Mouse (Mus musculus) MEL (cell line): ENCODE measurements around the gene Nr4a1. TPM values are rescaled to one million over a fixed set of nuclear protein-coding genes. Genes with fewer than 3 reads are reported as not detected.

Experiments used
- DNase-seq: peaks from one replicate; pipeline ENCODE4 v3.0.0; 2011; ENCODE audit warnings: low read depth, low spot score
- H3K27ac ChIP-seq: 2 replicates; pipeline ENCODE4 v1.5.1; 2012; ENCODE audit warnings: low read depth, mild to moderate bottlenecking, control low read depth, low read length, moderate library complexity; ENCODE audit not compliant: control insufficient read depth
- H3K27me3 ChIP-seq, 2 experiments: fragments of 150-350 bp in 1 of 2; sonication (generic) in 1 of 2; 2 replicates each; pipeline ENCODE4 v1.6.1; 2012; ENCODE audit warnings: low read length in 2 of 2, mild to moderate bottlenecking in 2 of 2, improper control_type of control experiment in 1 of 2, moderate library complexity in 1 of 2; ENCODE audit not compliant: insufficient read depth in 2 of 2, control insufficient read depth in 1 of 2
- H3K36me3 ChIP-seq, 2 experiments: 2 replicates each; pipeline ENCODE4 v1.6.1; 2012 to 2014; ENCODE audit warnings: low read length in 2 of 2, improper control_type of control experiment in 1 of 2, inconsistent platforms in 1 of 2, mild to moderate bottlenecking in 1 of 2; ENCODE audit not compliant: insufficient read depth in 2 of 2, control insufficient read depth in 1 of 2
- H3K4me1 ChIP-seq, 2 experiments: fragments of 150-350 bp in 1 of 2; sonication (generic) in 1 of 2; 2 replicates each; pipeline ENCODE4 v1.6.1; 2012; ENCODE audit warnings: low read length in 2 of 2, improper control_type of control experiment in 1 of 2, mild to moderate bottlenecking in 1 of 2; ENCODE audit not compliant: insufficient read depth in 2 of 2, control insufficient read depth in 1 of 2
- H3K4me3 ChIP-seq, 2 experiments: fragments of 150-350 bp in 1 of 2; sonication (generic) in 1 of 2; 2 replicates each; pipeline ENCODE4 v1.5.1; 2012; ENCODE audit warnings: low read depth in 2 of 2, low read length in 2 of 2, mild to moderate bottlenecking in 2 of 2, moderate library complexity in 2 of 2, control low read depth in 1 of 2, improper control_type of control experiment in 1 of 2; ENCODE audit not compliant: control insufficient read depth in 1 of 2, insufficient read depth in 1 of 2
- H3K79me2 ChIP-seq: 2 replicates; pipeline ENCODE4 v1.6.1; 2012; ENCODE audit warnings: mild to moderate bottlenecking, low read length, moderate library complexity; ENCODE audit not compliant: control insufficient read depth, poor library complexity, insufficient read depth
- H3K9ac ChIP-seq: 2 replicates; pipeline ENCODE4 v1.6.1; 2012; ENCODE audit warnings: low read depth, mild to moderate bottlenecking, control low read depth, low read length, moderate library complexity; ENCODE audit not compliant: control insufficient read depth, poor library complexity, severe bottlenecking
- H3K9me3 ChIP-seq: fragments of 150-350 bp; sonication (generic); replicated peaks from 2 replicates; pipeline ENCODE4 v1.6.1; 2012; ENCODE audit warnings: mild to moderate bottlenecking, low read length, improper control_type of control experiment, moderate library complexity; ENCODE audit not compliant: insufficient read depth
- CHD1 ChIP-seq: IDR thresholded peaks from 2 replicates; pipeline ENCODE4 v1.6.1; 2012; ENCODE audit warnings: low read depth, mild to moderate bottlenecking, inconsistent platforms, low read length, improper control_type of control experiment
- CHD2 ChIP-seq: IDR thresholded peaks from 2 replicates; pipeline ENCODE4 v1.6.1; 2011; ENCODE audit warnings: low read length, improper control_type of control experiment
- CTCF ChIP-seq, 3 experiments: IDR thresholded peaks in 2 of 3; conservative IDR thresholded peaks in 1 of 3; 2 replicates each; pipeline ENCODE4 v1.5.1; 2011 to 2012; ENCODE audit warnings: low read length in 3 of 3, low read depth in 2 of 3, mild to moderate bottlenecking in 2 of 3, improper control_type of control experiment in 1 of 3, inconsistent platforms in 1 of 3, mixed read lengths in 1 of 3, moderate library complexity in 1 of 3; ENCODE audit not compliant: control insufficient read depth in 1 of 3, insufficient read depth in 1 of 3, poor library complexity in 1 of 3, severe bottlenecking in 1 of 3
- EP300 ChIP-seq, 2 experiments: IDR thresholded peaks; 2 replicates each; pipeline ENCODE4 v1.6.1; 2011; ENCODE audit warnings: improper control_type of control experiment in 2 of 2, low read length in 2 of 2, low read depth in 1 of 2, mild to moderate bottlenecking in 1 of 2
- GATA1 ChIP-seq: IDR thresholded peaks from 2 replicates; pipeline ENCODE4 v1.6.1; 2011; ENCODE audit warnings: low read depth, low read length, improper control_type of control experiment
- JUND ChIP-seq: IDR thresholded peaks from 2 replicates; pipeline ENCODE4 v1.6.1; 2011; ENCODE audit warnings: low read depth, mild to moderate bottlenecking, improper control_type of control experiment, low read length
- KAT2A ChIP-seq: conservative IDR thresholded peaks from 2 replicates; pipeline ENCODE4 v1.6.1; 2012; ENCODE audit warnings: low read depth, low read length, improper control_type of control experiment, inconsistent platforms
- MEF2A ChIP-seq: IDR thresholded peaks from 2 replicates; pipeline ENCODE4 v1.6.1; 2014; ENCODE audit warnings: low read depth, mild to moderate bottlenecking, inconsistent platforms, low read length, improper control_type of control experiment; ENCODE audit not compliant: poor library complexity, insufficient replicate concordance, severe bottlenecking; ENCODE audit errors: extremely low read depth
- MYC ChIP-seq: IDR thresholded peaks from 2 replicates; pipeline ENCODE4 v1.6.1; 2011; ENCODE audit warnings: low read depth, mild to moderate bottlenecking, low read length, improper control_type of control experiment, moderate library complexity
- NRF1 ChIP-seq: IDR thresholded peaks from 2 replicates; pipeline ENCODE4 v1.6.1; 2014; ENCODE audit warnings: low read depth, mild to moderate bottlenecking, inconsistent platforms, low read length, improper control_type of control experiment, moderate library complexity; ENCODE audit not compliant: poor library complexity, insufficient read depth, severe bottlenecking
- POLR2A ChIP-seq, 2 experiments: IDR thresholded peaks; 2 replicates each; pipeline ENCODE4 v1.6.1; 2011 to 2012; ENCODE audit warnings: low read length in 2 of 2, mild to moderate bottlenecking in 2 of 2, control low read depth in 1 of 2, improper control_type of control experiment in 1 of 2, low read depth in 1 of 2, moderate library complexity in 1 of 2; ENCODE audit not compliant: control insufficient read depth in 1 of 2, insufficient read depth in 1 of 2, poor library complexity in 1 of 2
- POLR2AphosphoS5 ChIP-seq: IDR thresholded peaks from 2 replicates; pipeline ENCODE4 v1.6.1; 2012; ENCODE audit warnings: low read depth, borderline replicate concordance, mild to moderate bottlenecking, inconsistent platforms, low read length, moderate library complexity, mixed read lengths
- RCOR1 ChIP-seq: IDR thresholded peaks from 2 replicates; pipeline ENCODE4 v1.6.1; 2012; ENCODE audit warnings: low read depth, mild to moderate bottlenecking, inconsistent platforms, low read length, improper control_type of control experiment
- SIN3A ChIP-seq: IDR thresholded peaks from 2 replicates; pipeline ENCODE4 v1.6.1; 2012; ENCODE audit warnings: low read length, improper control_type of control experiment, inconsistent platforms
- SMC3 ChIP-seq: IDR thresholded peaks from 2 replicates; pipeline ENCODE4 v1.6.1; 2011; ENCODE audit warnings: low read depth, low read length, improper control_type of control experiment
- TAL1 ChIP-seq: IDR thresholded peaks from 2 replicates; pipeline ENCODE4 v1.6.1; 2012; ENCODE audit warnings: mild to moderate bottlenecking, inconsistent platforms, low read length, moderate library complexity, mixed read lengths
- ZC3H11A ChIP-seq: IDR thresholded peaks from 2 replicates; pipeline ENCODE4 v1.6.1; 2012; ENCODE audit warnings: low read depth, mild to moderate bottlenecking, inconsistent platforms, low read length, improper control_type of control experiment
- ZKSCAN1 ChIP-seq: IDR thresholded peaks from 2 replicates; pipeline ENCODE4 v1.6.1; 2012; ENCODE audit warnings: low read depth, mild to moderate bottlenecking, inconsistent platforms, low read length, improper control_type of control experiment, moderate library complexity
- ZMIZ1 ChIP-seq: IDR thresholded peaks from 2 replicates; pipeline ENCODE4 v1.6.1; 2012; ENCODE audit warnings: low read depth, mild to moderate bottlenecking, inconsistent platforms, low read length, improper control_type of control experiment, moderate library complexity
- polyA plus RNA-seq, 2 experiments: library from polyadenylated mRNA; stranded (reverse) in 1 of 2; unstranded in 1 of 2; fragments of >175 nt in 1 of 2; fragments of >200 nt in 1 of 2; gene quantifications; 2 replicates each; pipeline versions ENCODE4 v1.2.1 to v1.2.4; 2012; ENCODE audit warnings: low replicate concordance in 2 of 2, low read depth in 1 of 2; ENCODE audit not compliant: insufficient read length in 2 of 2, insufficient read depth in 1 of 2, missing spikeins in 1 of 2
- total RNA-seq: library from RNA; depleted of rRNA; stranded (reverse); fragments of 300-350 nt; gene quantifications from 2 replicates; pipeline ENCODE4 v1.2.3, GENCODE M21; 2012

The Nr4a1 gene
- total and polyA plus RNA-seq, 3 experiments: 2.0 to 12.8 TPM; not detected in 1

DNA sequence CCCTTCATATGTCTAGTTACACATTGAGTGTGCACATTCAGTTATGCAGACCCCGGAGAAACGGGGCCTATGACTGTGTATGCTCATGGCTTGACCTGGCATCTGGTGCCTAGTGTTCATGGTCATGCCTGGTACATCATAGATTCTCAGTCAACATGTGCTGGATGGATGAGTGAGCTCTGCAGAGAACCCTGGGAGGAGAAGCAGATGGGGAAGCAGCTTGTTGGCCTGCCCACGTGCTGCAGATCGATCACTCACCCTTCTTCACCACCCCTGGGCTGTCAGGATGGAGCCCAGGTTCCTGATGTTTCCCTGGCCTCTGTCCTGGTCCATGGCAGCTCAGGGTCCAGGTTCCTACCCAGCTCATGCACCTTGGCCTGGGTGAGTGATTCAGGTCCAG is 52.4 kb downstream of the Nr4a1 start:
- no peaks in the 10 kb centered on the region for H3K4me1 ChIP-seq
- TF ChIP-seq MYC (no peak), ZMIZ1 (no peak), CTCF (IDR thresholded peaks at IDR 0.05 in 2 of 3, conservative IDR thresholded peaks at IDR 0.05 in 1 of 3; ENCODE audit: control insufficient read depth in 1 of 3, insufficient read depth in 1 of 3, low read depth in 2 of 3, low read length in 3 of 3, poor library complexity in 1 of 3, severe bottlenecking in 1 of 3) (no peak), POLR2A (IDR thresholded peaks at IDR 0.05; ENCODE audit: control insufficient read depth in 1 of 2, insufficient read depth in 1 of 2, low read depth in 1 of 2, low read length in 2 of 2, poor library complexity in 1 of 2) (no peak), CHD2 (no peak), RCOR1 (no peak), ZKSCAN1 (no peak), NRF1 (no peak), SMC3 (no peak), MEF2A (no peak), JUND (no peak), KAT2A (no peak), CHD1 (no peak)
- no peak for DNase-seq

GRCm38 (mm10) chr15:101308440-101309348 is 54.6 kb downstream of the Nr4a1 start:
- H3K9me3 ChIP-seq: no peaks in the 10 kb centered on the region
- H3K27ac ChIP-seq: no peak overlapping the region
- no peak overlapping the region for H3K4me3 ChIP-seq
- peaks cover 0 to 9% of the 10 kb centered on the region in 2 experiments; a peak in 1 of 4 replicates for H3K4me1 ChIP-seq
- H3K27me3 ChIP-seq: no peaks in the 10 kb centered on the region
- no peak for DNase-seq
- H3K79me2 ChIP-seq: no peaks in the 10 kb centered on the region
- no peaks in the 10 kb centered on the region; a peak in 2 of 4 replicates for H3K36me3 ChIP-seq
- H3K9ac ChIP-seq: no peak overlapping the region
- TF ChIP-seq GATA1: no peak
- no peak for TF ChIP-seq SMC3
- TF ChIP-seq EP300 (IDR thresholded peaks at IDR 0.05; ENCODE audit: low read depth in 1 of 2, low read length in 2 of 2): no peak
- no peak for TF ChIP-seq MEF2A
- TF ChIP-seq CHD2: no peak
- TF ChIP-seq SIN3A: no peak
- no peak for TF ChIP-seq ZC3H11A
- TF ChIP-seq POLR2AphosphoS5: no peak
- TF ChIP-seq CHD1: no peak
- no peak for TF ChIP-seq TAL1

More for the DNA sequence above, 52.4 kb downstream of the Nr4a1 start:
- no peak overlapping the region for H3K27ac ChIP-seq
- no peak overlapping the region for H3K9ac ChIP-seq
- no peaks in the 10 kb centered on the region for H3K27me3 ChIP-seq
- H3K79me2 ChIP-seq: no peaks in the 10 kb centered on the region
- H3K9me3 ChIP-seq: no peaks in the 10 kb centered on the region
- no peaks in the 10 kb centered on the region for H3K36me3 ChIP-seq
- H3K4me3 ChIP-seq: no peak overlapping the region
